Mouse (Mus musculus) macrophage (primary cell): ENCODE results near the gene Psenen. TPM values are rescaled to one million over a fixed set of nuclear protein-coding genes. Genes with fewer than 3 reads are reported as not detected.
A peak's percentile ranks its signal among the peaks of the same experiment; 100 is the strongest.

ENCODE experiments used
- H3K27ac ChIP-seq: fragments of 350-480 bp; formaldehyde crosslinking; 2 replicates; pipeline ENCODE4 v1.9.0; 2021
- H3K36me3 ChIP-seq: fragments of 350-480 bp; formaldehyde crosslinking; 2 replicates; pipeline ENCODE4 v1.9.0; 2021; ENCODE audit errors: inconsistent target
- H3K4me3 ChIP-seq: fragments of 350-480 bp; formaldehyde crosslinking; 2 replicates; pipeline ENCODE4 v1.9.0; 2021; ENCODE audit errors: inconsistent target
- H3K79me2 ChIP-seq: fragments of 350-480 bp; formaldehyde crosslinking; 2 replicates; pipeline ENCODE4 v1.9.0; 2021; ENCODE audit errors: inconsistent target
- WGBS: methylation state at CpG from one replicate; pipeline ENCODE4 v1.1.7; 2026; ENCODE audit warnings: inconsistent platforms; ENCODE audit not compliant: missing documents; 5-methylcytosine and 5-hydroxymethylcytosine counted together
- polyA plus RNA-seq: library from polyadenylated mRNA; stranded (reverse); fragments of 250-400 nt; gene quantifications from 3 replicates; pipeline ENCODE4 v1.2.4, GENCODE M21; 2018; ENCODE audit warnings: inconsistent platforms

The Psenen gene
- polyA plus RNA-seq, 1 experiment from 2014 or later: 123 TPM

GRCm38 (mm10) chr7:30553021-30553589 lies 10.3 kb downstream of the Psenen start:
- 2% methylated on average over 23 of the region's 23 CpGs for WGBS

GRCm38 (mm10) chr7:30552102-30553020 lies 11.1 kb downstream of the Psenen start, which contains the start of the genes Hspb6 and Proser3:
Gene Hspb6, plus strand, starts transcription at chr7:30552178.
Gene Proser3, minus strand, starts transcription at chr7:30552299.
- WGBS: 1% methylated on average over 44 of the region's 44 CpGs
- Histone ChIP-seq H3K4me3 (peak within 1 kb of the TSS; percentile 82), H3K36me3 (peaks cover 27% of the 10 kb centered on the region; the same call in 1 of the 2 replicates), H3K27ac (peak within 1 kb of the TSS; percentile 90), H3K79me2 (no peaks in the 10 kb centered on the region)

More at GRCm38 (mm10) chr7:30553021-30553589, 10.3 kb downstream of the Psenen start:
- Histone ChIP-seq H3K79me2 (peaks cover 5% of the 10 kb centered on the region), H3K27ac (peak overlapping the region; percentile 90), H3K4me3 (peak overlapping the region; percentile 82), H3K36me3 (peaks cover 29% of the 10 kb centered on the region; the same call in 1 of the 2 replicates)

- 3% methylated on average over 8 of the region's 10 CpGs for WGBS
- H3K36me3 ChIP-seq: peaks cover 19% of the 10 kb centered on the region; the same call in 1 of the 2 replicates
- no peaks in the 10 kb centered on the region for H3K79me2 ChIP-seq
- peak overlapping the region; percentile 82 for H3K4me3 ChIP-seq
- peak overlapping the region; percentile 90 for H3K27ac ChIP-seq
Observed at GRCm38 (mm10) chr7:30551445-30552101, 11.9 kb downstream of the Psenen start.

- Histone ChIP-seq H3K79me2 (no peaks in the 10 kb centered on the region), H3K36me3 (peaks cover 11% of the 10 kb centered on the region; the same call in 1 of the 2 replicates), H3K4me3 (no peak overlapping the region), H3K27ac (no peak overlapping the region)
- 91% methylated on average over 1 of the region's 1 CpGs for WGBS
Observed at GRCm38 (mm10) chr7:30550603-30551002, 12.8 kb downstream of the Psenen start.

- no peak overlapping the region for H3K4me3 ChIP-seq
Observed at GRCm38 (mm10) chr7:30549880-30550279, 13.5 kb downstream of the Psenen start.

GRCm38 (mm10) chr7:30544327-30544726 lies 19.1 kb downstream of the Psenen start:
- Histone ChIP-seq H3K79me2 (no peaks in the 10 kb centered on the region), H3K4me3 (no peak overlapping the region), H3K36me3 (no peaks in the 10 kb centered on the region; the same call in 1 of the 2 replicates), H3K27ac (no peak overlapping the region)
- 96% methylated on average over 2 of the region's 2 CpGs for WGBS

More at GRCm38 (mm10) chr7:30549880-30550279, 13.5 kb downstream of the Psenen start:
- Histone ChIP-seq H3K27ac (no peak overlapping the region), H3K36me3 (peaks cover 4% of the 10 kb centered on the region; the same call in 1 of the 2 replicates), H3K79me2 (no peaks in the 10 kb centered on the region)
- 92% methylated on average over 1 of the region's 2 CpGs for WGBS

- no peak overlapping the region for H3K27ac ChIP-seq
- WGBS: 95% methylated on average over 7 of the region's 7 CpGs
- no peaks in the 10 kb centered on the region for H3K36me3 ChIP-seq
- H3K79me2 ChIP-seq: no peaks in the 10 kb centered on the region
- H3K4me3 ChIP-seq: no peak overlapping the region
Observed at GRCm38 (mm10) chr7:30540572-30540971, 22.9 kb downstream of the Psenen start.

GRCm38 (mm10) chr7:30534633-30535577 lies 28.5 kb downstream of the Psenen start, which contains the start of gene Arhgap33:
Gene Arhgap33, minus strand, starts transcription at chr7:30535060.
- Histone ChIP-seq H3K36me3 (no peaks in the 10 kb centered on the region), H3K4me3 (peak within 1 kb of the TSS; percentile 48), H3K79me2 (no peaks in the 10 kb centered on the region), H3K27ac (peak within 1 kb of the TSS; percentile 17; the same call in 1 of the 2 replicates)
- WGBS: under 1% methylated on average over 58 of the region's 84 CpGs

GRCm38 (mm10) chr7:30533941-30534632 lies 29.3 kb downstream of the Psenen start:
- H3K4me3 ChIP-seq: peak overlapping the region; percentile 14; the same call in 1 of the 2 replicates
- H3K27ac ChIP-seq: no peak overlapping the region
- 41% methylated on average over 25 of the region's 26 CpGs for WGBS
- H3K36me3 ChIP-seq: no peaks in the 10 kb centered on the region
- no peaks in the 10 kb centered on the region for H3K79me2 ChIP-seq

- Histone ChIP-seq H3K4me3 (no peak overlapping the region), H3K36me3 (no peaks in the 10 kb centered on the region), H3K27ac (no peak overlapping the region), H3K79me2 (no peaks in the 10 kb centered on the region)
- 90% methylated on average over 8 of the region's 8 CpGs for WGBS
Observed at GRCm38 (mm10) chr7:30532931-30533330, 30.5 kb downstream of the Psenen start.

- 96% methylated on average over 9 of the region's 9 CpGs for WGBS
- H3K4me3 ChIP-seq: no peak overlapping the region
- H3K79me2 ChIP-seq: no peaks in the 10 kb centered on the region
- no peak overlapping the region for H3K27ac ChIP-seq
- no peaks in the 10 kb centered on the region for H3K36me3 ChIP-seq
Observed at GRCm38 (mm10) chr7:30531291-30531815, 32.1 kb downstream of the Psenen start.

GRCm38 (mm10) chr7:30526981-30527380 lies 36.4 kb downstream of the Psenen start:
- WGBS: 94% methylated on average over 14 of the region's 14 CpGs
- H3K27ac ChIP-seq: no peak overlapping the region
- no peaks in the 10 kb centered on the region for H3K36me3 ChIP-seq

GRCm38 (mm10) chr7:30526399-30526798 lies 37.0 kb downstream of the Psenen start:
- H3K79me2 ChIP-seq: no peaks in the 10 kb centered on the region
- no peak overlapping the region for H3K27ac ChIP-seq
- H3K4me3 ChIP-seq: no peak overlapping the region
- H3K36me3 ChIP-seq: no peaks in the 10 kb centered on the region
- 91% methylated on average over 17 of the region's 17 CpGs for WGBS

More at GRCm38 (mm10) chr7:30526981-30527380, 36.4 kb downstream of the Psenen start:
- Histone ChIP-seq H3K79me2 (no peaks in the 10 kb centered on the region), H3K4me3 (no peak overlapping the region)
